Mouse (Mus musculus): ENCODE measurements at regions not wholly inside any gene's neighbourhood (a gene's known extent, or its start where the extent isn't known, plus 50 kb on each side); places are given as distances from the start of the nearest gene placed in this dataset.

- WGBS = 58% methylated on average over 5 of the region's 5 CpGs
- Histone ChIP-seq H3K36me3 (ENCODE audit: control insufficient read depth, insufficient read depth, low read length) (no peaks in the 10 kb centered on the region), H3K9ac (ENCODE audit: low read depth, low read length) (no peak overlapping the region), H3K4me3 (ENCODE audit: low read depth, low read length) (no peak overlapping the region), H3K4me2 (ENCODE audit: low read depth, low read length) (no peak overlapping the region), H3K27ac (replicated peaks; ENCODE audit: low read depth, low read length) (no peak overlapping the region), H3K4me1 (ENCODE audit: control insufficient read depth, insufficient read depth, low read length) (no peaks in the 10 kb centered on the region), H3K27me3 (replicated peaks; ENCODE audit: control insufficient read depth, insufficient read depth, low read length) (no peaks in the 10 kb centered on the region), H3K9me3 (ENCODE audit: control insufficient read depth, low read length) (no peaks in the 10 kb centered on the region)
- no peak for ATAC-seq (ENCODE audit: low read depth)
- DNase-seq (ENCODE audit: low spot score) = no peak
Measured at GRCm38 (mm10) chr1:190347610-190348009, 177.1 kb upstream of the Prox1 start.

- 0 out of 2 replicates have a peak, but pooled peaks cover 5% of the 10 kb centered on the region for H3K27me3 ChIP-seq (replicated peaks; ENCODE audit: control insufficient read depth, insufficient read depth, low read length)
- no peaks in the 10 kb centered on the region for H3K36me3 ChIP-seq (ENCODE audit: control insufficient read depth, insufficient read depth, low read length)
- no peak overlapping the region for H3K4me3 ChIP-seq (ENCODE audit: low read depth, low read length)
- H3K27ac ChIP-seq (replicated peaks; ENCODE audit: low read depth, low read length) = no peak overlapping the region
- H3K9ac ChIP-seq (ENCODE audit: low read depth, low read length) = no peak overlapping the region
- ATAC-seq (ENCODE audit: low read depth) = no peak
- no peak overlapping the region for H3K4me2 ChIP-seq (ENCODE audit: low read depth, low read length)
- 72% methylated on average over 8 of the region's 8 CpGs for WGBS
- DNase-seq (ENCODE audit: low spot score) = no peak
- no peaks in the 10 kb centered on the region for H3K9me3 ChIP-seq (ENCODE audit: control insufficient read depth, low read length)
- no peaks in the 10 kb centered on the region for H3K4me1 ChIP-seq (ENCODE audit: control insufficient read depth, insufficient read depth, low read length)
Measured at GRCm38 (mm10) chr1:190340715-190341114, 170.2 kb upstream of the Prox1 start.

- ATAC-seq (ENCODE audit: low read depth) (no peak), DNase-seq (ENCODE audit: low spot score) (no peak)
- Histone ChIP-seq H3K9me3 (ENCODE audit: control insufficient read depth, low read length) (no peaks in the 10 kb centered on the region), H3K4me1 (ENCODE audit: control insufficient read depth, insufficient read depth, low read length) (no peaks in the 10 kb centered on the region), H3K9ac (ENCODE audit: low read depth, low read length) (no peak overlapping the region), H3K4me2 (ENCODE audit: low read depth, low read length) (no peak overlapping the region), H3K36me3 (ENCODE audit: control insufficient read depth, insufficient read depth, low read length) (no peaks in the 10 kb centered on the region), H3K4me3 (ENCODE audit: low read depth, low read length) (no peak overlapping the region), H3K27ac (replicated peaks; ENCODE audit: low read depth, low read length) (no peak overlapping the region), H3K27me3 (replicated peaks; ENCODE audit: control insufficient read depth, insufficient read depth, low read length) (no peaks in the 10 kb centered on the region)
- WGBS = 12% methylated on average over 2 of the region's 2 CpGs
Measured at GRCm38 (mm10) chr1:190334471-190334870, 164.0 kb upstream of the Prox1 start.

- no peak overlapping the region for H3K27ac ChIP-seq (replicated peaks; ENCODE audit: low read depth, low read length)
- ATAC-seq (ENCODE audit: low read depth) (peak; percentile 50; the same call in 1 of the 2 replicates), DNase-seq (ENCODE audit: low spot score) (peak; percentile 67)
- H3K4me2 ChIP-seq (ENCODE audit: low read depth, low read length) = no peak overlapping the region
- H3K36me3 ChIP-seq (ENCODE audit: control insufficient read depth, insufficient read depth, low read length) = no peaks in the 10 kb centered on the region
- 51% methylated on average over 8 of the region's 8 CpGs for WGBS
- H3K9ac ChIP-seq (ENCODE audit: low read depth, low read length) = no peak overlapping the region
- no peaks in the 10 kb centered on the region for H3K9me3 ChIP-seq (ENCODE audit: control insufficient read depth, low read length)
- no peaks in the 10 kb centered on the region for H3K27me3 ChIP-seq (replicated peaks; ENCODE audit: control insufficient read depth, insufficient read depth, low read length)
- no peaks in the 10 kb centered on the region for H3K4me1 ChIP-seq (ENCODE audit: control insufficient read depth, insufficient read depth, low read length)
- H3K4me3 ChIP-seq (ENCODE audit: low read depth, low read length) = no peak overlapping the region
Measured at GRCm38 (mm10) chr1:190334053-190334452, 163.5 kb upstream of the Prox1 start.

- no peak overlapping the region for H3K27ac ChIP-seq (replicated peaks; ENCODE audit: low read depth, low read length)
- H3K27me3 ChIP-seq (replicated peaks; ENCODE audit: control insufficient read depth, insufficient read depth, low read length) = no peaks in the 10 kb centered on the region
- DNase-seq (ENCODE audit: low spot score) (no peak), ATAC-seq (ENCODE audit: low read depth) (no peak)
- no peaks in the 10 kb centered on the region for H3K36me3 ChIP-seq (ENCODE audit: control insufficient read depth, insufficient read depth, low read length)
- no peaks in the 10 kb centered on the region for H3K9me3 ChIP-seq (ENCODE audit: control insufficient read depth, low read length)
- no peak overlapping the region for H3K9ac ChIP-seq (ENCODE audit: low read depth, low read length)
- H3K4me1 ChIP-seq (ENCODE audit: control insufficient read depth, insufficient read depth, low read length) = no peaks in the 10 kb centered on the region
- H3K4me3 ChIP-seq (ENCODE audit: low read depth, low read length) = no peak overlapping the region
- 84% methylated on average over 3 of the region's 3 CpGs for WGBS
- no peak overlapping the region for H3K4me2 ChIP-seq (ENCODE audit: low read depth, low read length)
Measured at GRCm38 (mm10) chr1:190332001-190332400, 161.5 kb upstream of the Prox1 start.

- no peak overlapping the region for H3K27ac ChIP-seq (replicated peaks; ENCODE audit: low read depth, low read length)
Measured at GRCm38 (mm10) chr1:190324562-190324961, 154.0 kb upstream of the Prox1 start.

GRCm38 (mm10) chr1:190323671-190324070 is 153.2 kb upstream of the Prox1 start:
- no peaks in the 10 kb centered on the region for H3K4me1 ChIP-seq (ENCODE audit: control insufficient read depth, insufficient read depth, low read length)
- H3K27me3 ChIP-seq (replicated peaks; ENCODE audit: control insufficient read depth, insufficient read depth, low read length) = no peaks in the 10 kb centered on the region; the same call in 1 of the 2 replicates
- H3K9ac ChIP-seq (ENCODE audit: low read depth, low read length) = no peak overlapping the region
- no peak overlapping the region for H3K4me2 ChIP-seq (ENCODE audit: low read depth, low read length)
- ATAC-seq (ENCODE audit: low read depth) (no peak), DNase-seq (ENCODE audit: low spot score) (no peak)
- H3K36me3 ChIP-seq (ENCODE audit: control insufficient read depth, insufficient read depth, low read length) = no peaks in the 10 kb centered on the region
- no peak overlapping the region for H3K4me3 ChIP-seq (ENCODE audit: low read depth, low read length)
- 62% methylated on average over 9 of the region's 9 CpGs for WGBS
- H3K27ac ChIP-seq (replicated peaks; ENCODE audit: low read depth, low read length) = no peak overlapping the region
- no peaks in the 10 kb centered on the region for H3K9me3 ChIP-seq (ENCODE audit: control insufficient read depth, low read length)

More at GRCm38 (mm10) chr1:190324562-190324961, 154.0 kb upstream of the Prox1 start:
- H3K9ac ChIP-seq (ENCODE audit: low read depth, low read length) = no peak overlapping the region
- no peaks in the 10 kb centered on the region for H3K36me3 ChIP-seq (ENCODE audit: control insufficient read depth, insufficient read depth, low read length)
- no peaks in the 10 kb centered on the region for H3K4me1 ChIP-seq (ENCODE audit: control insufficient read depth, insufficient read depth, low read length)
- DNase-seq (ENCODE audit: low spot score) (no peak), ATAC-seq (ENCODE audit: low read depth) (no peak)
- H3K27me3 ChIP-seq (replicated peaks; ENCODE audit: control insufficient read depth, insufficient read depth, low read length) = no peaks in the 10 kb centered on the region; the same call in 1 of the 2 replicates
- no peak overlapping the region for H3K4me3 ChIP-seq (ENCODE audit: low read depth, low read length)
- 89% methylated on average over 6 of the region's 6 CpGs for WGBS
- no peak overlapping the region for H3K4me2 ChIP-seq (ENCODE audit: low read depth, low read length)
- H3K9me3 ChIP-seq (ENCODE audit: control insufficient read depth, low read length) = no peaks in the 10 kb centered on the region

GRCm38 (mm10) chr1:190316175-190316574 is 145.7 kb upstream of the Prox1 start:
- H3K9ac ChIP-seq (ENCODE audit: low read depth, low read length) = no peak overlapping the region
- 63% methylated on average over 5 of the region's 5 CpGs for WGBS
- H3K36me3 ChIP-seq (ENCODE audit: control insufficient read depth, insufficient read depth, low read length) = no peaks in the 10 kb centered on the region
- DNase-seq (ENCODE audit: low spot score) (no peak), ATAC-seq (ENCODE audit: low read depth) (no peak)
- H3K27ac ChIP-seq (replicated peaks; ENCODE audit: low read depth, low read length) = no peak overlapping the region
- no peak overlapping the region for H3K4me3 ChIP-seq (ENCODE audit: low read depth, low read length)
- H3K9me3 ChIP-seq (ENCODE audit: control insufficient read depth, low read length) = no peaks in the 10 kb centered on the region
- no peaks in the 10 kb centered on the region for H3K27me3 ChIP-seq (replicated peaks; ENCODE audit: control insufficient read depth, insufficient read depth, low read length)
- H3K4me1 ChIP-seq (ENCODE audit: control insufficient read depth, insufficient read depth, low read length) = no peaks in the 10 kb centered on the region
- H3K4me2 ChIP-seq (ENCODE audit: low read depth, low read length) = no peak overlapping the region

GRCm38 (mm10) chr1:190309831-190310230 is 139.3 kb upstream of the Prox1 start:
- no peaks in the 10 kb centered on the region for H3K27me3 ChIP-seq (replicated peaks; ENCODE audit: control insufficient read depth, insufficient read depth, low read length)
- H3K9ac ChIP-seq (ENCODE audit: low read depth, low read length) = no peak overlapping the region
- ATAC-seq (ENCODE audit: low read depth) (no peak), DNase-seq (ENCODE audit: low spot score) (no peak)
- no peak overlapping the region for H3K4me2 ChIP-seq (ENCODE audit: low read depth, low read length)
- 91% methylated on average over 6 of the region's 6 CpGs for WGBS
- H3K36me3 ChIP-seq (ENCODE audit: control insufficient read depth, insufficient read depth, low read length) = no peaks in the 10 kb centered on the region
- no peaks in the 10 kb centered on the region for H3K4me1 ChIP-seq (ENCODE audit: control insufficient read depth, insufficient read depth, low read length)
- no peak overlapping the region for H3K27ac ChIP-seq (replicated peaks; ENCODE audit: low read depth, low read length)
- H3K9me3 ChIP-seq (ENCODE audit: control insufficient read depth, low read length) = no peaks in the 10 kb centered on the region
- H3K4me3 ChIP-seq (ENCODE audit: low read depth, low read length) = no peak overlapping the region
